Mouse (Mus musculus): ENCODE measurements around the gene Got1.

DNA sequence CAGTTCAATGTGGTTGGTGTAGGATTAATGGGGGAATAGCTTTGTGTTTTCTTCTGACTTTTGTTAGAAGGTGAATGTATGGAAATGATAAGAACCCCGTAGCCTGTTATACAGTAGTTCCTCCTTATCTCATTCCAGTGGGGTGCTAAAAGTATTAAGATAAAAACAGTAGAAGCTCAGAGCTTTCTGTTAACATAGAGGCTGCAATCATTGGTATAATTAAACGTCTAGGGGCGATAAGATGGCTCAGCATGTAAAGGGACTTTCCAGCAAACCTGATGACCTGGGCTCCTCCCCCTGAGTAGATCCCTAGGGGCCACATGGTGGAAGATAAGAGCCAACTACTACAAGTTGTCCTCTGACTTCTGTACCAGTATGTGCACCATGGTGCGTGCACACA, 71.4 kb downstream of the Got1 start:
- no peak for TF ChIP-seq EP300 (IDR thresholded peaks at IDR 0.05)
- TF ChIP-seq CTCF (IDR thresholded peaks at IDR 0.05): no peak

Data from lung, postnatal 0 days (tissue).